Mouse (Mus musculus) frontal cortex, adult (tissue): ENCODE data around the gene 4930467E23Rik.
"Not testable (repeated sequence)": the region's sequence is repeated elsewhere in the genome, so short reads cannot be mapped to it uniquely, and the experiment has no call there.

Source experiments
- ATAC-seq: cut with Nextera tagmentation; 2 replicates; pipeline ENCODE4 v1.9.2; 2017; ENCODE audit warnings: mild to moderate bottlenecking, moderate library complexity, mixed read lengths; ENCODE audit not compliant: low TSS enrichment

Gene 4930467E23Rik

GRCm38 (mm10) chr8:19711171-19711860 lies 18.1 kb upstream of the 4930467E23Rik start:
- not testable (repeated sequence) for ATAC-seq

- ATAC-seq: not testable (repeated sequence)
Measured at GRCm38 (mm10) chr8:19712227-19712750, 17.1 kb upstream of the 4930467E23Rik start.

GRCm38 (mm10) chr8:19712816-19713215 lies 16.6 kb upstream of the 4930467E23Rik start:
- ATAC-seq: not testable (repeated sequence)

GRCm38 (mm10) chr8:19713232-19713834 lies 16.0 kb upstream of the 4930467E23Rik start:
- ATAC-seq: not testable (repeated sequence)

GRCm38 (mm10) chr8:19714426-19714825 lies 14.9 kb upstream of the 4930467E23Rik start:
- ATAC-seq: not testable (repeated sequence)

GRCm38 (mm10) chr8:19715266-19715665 lies 14.1 kb upstream of the 4930467E23Rik start:
- not testable (repeated sequence) for ATAC-seq

- not testable (repeated sequence) for ATAC-seq
Measured at GRCm38 (mm10) chr8:19717851-19718250, 11.5 kb upstream of the 4930467E23Rik start.

GRCm38 (mm10) chr8:19719513-19719912 lies 9.9 kb upstream of the 4930467E23Rik start:
- not testable (repeated sequence) for ATAC-seq

- not testable (repeated sequence) for ATAC-seq
Measured at GRCm38 (mm10) chr8:19724871-19725270, 4.5 kb upstream of the 4930467E23Rik start.

- ATAC-seq: not testable (repeated sequence)
Measured at GRCm38 (mm10) chr8:19751773-19752172, 22.4 kb downstream of the 4930467E23Rik start.

GRCm38 (mm10) chr8:19754178-19754577 lies 24.8 kb downstream of the 4930467E23Rik start:
- not testable (repeated sequence) for ATAC-seq

- not testable (repeated sequence) for ATAC-seq
Measured at GRCm38 (mm10) chr8:19754961-19755360, 25.6 kb downstream of the 4930467E23Rik start.

GRCm38 (mm10) chr8:19761660-19762059 lies 32.3 kb downstream of the 4930467E23Rik start:
- ATAC-seq: not testable (repeated sequence)

- ATAC-seq: not testable (repeated sequence)
Measured at GRCm38 (mm10) chr8:19762860-19763592, 33.6 kb downstream of the 4930467E23Rik start.

- not testable (repeated sequence) for ATAC-seq
Measured at GRCm38 (mm10) chr8:19765531-19765930, 36.2 kb downstream of the 4930467E23Rik start.

- ATAC-seq: not testable (repeated sequence)
Measured at GRCm38 (mm10) chr8:19773461-19773860, 44.1 kb downstream of the 4930467E23Rik start.

GRCm38 (mm10) chr8:19776311-19776710 lies 46.9 kb downstream of the 4930467E23Rik start:
- ATAC-seq: not testable (repeated sequence)

- not testable (repeated sequence) for ATAC-seq
Measured at GRCm38 (mm10) chr8:19777500-19777899, 48.1 kb downstream of the 4930467E23Rik start.

GRCm38 (mm10) chr8:19778126-19778525 lies 48.8 kb downstream of the 4930467E23Rik start:
- not testable (repeated sequence) for ATAC-seq

- ATAC-seq: not testable (repeated sequence)
Measured at GRCm38 (mm10) chr8:19778891-19779290, 49.5 kb downstream of the 4930467E23Rik start.

- not testable (repeated sequence) for ATAC-seq
Measured at GRCm38 (mm10) chr8:19780212-19780611, 50.8 kb downstream of the 4930467E23Rik start.

- not testable (repeated sequence) for ATAC-seq
Measured at GRCm38 (mm10) chr8:19780658-19781057, 51.3 kb downstream of the 4930467E23Rik start.
